Mouse (Mus musculus) activated CD4-positive, CD25-positive, alpha-beta regulatory T cell, adult 9 weeks (primary cell): Measurements from ENCODE around the gene Olfr1255. TPM values are rescaled to one million over a fixed set of nuclear protein-coding genes. Genes with fewer than 3 reads are reported as not detected.

Experiments
- polyA plus RNA-seq: library from polyadenylated mRNA; unstranded; fragments of 100-300 nt; shearing (Covaris generic); gene quantifications from one replicate; pipeline ENCODE4 v1.2.1, GENCODE M21; 2017

The Olfr1255 gene
- not detected for polyA plus RNA-seq

GRCm38 (mm10) chr2:89811751-89812150 lies at the start of gene Olfr1255:
Olfr1255 (plus strand) TSS chr2:89812051.

DNA sequence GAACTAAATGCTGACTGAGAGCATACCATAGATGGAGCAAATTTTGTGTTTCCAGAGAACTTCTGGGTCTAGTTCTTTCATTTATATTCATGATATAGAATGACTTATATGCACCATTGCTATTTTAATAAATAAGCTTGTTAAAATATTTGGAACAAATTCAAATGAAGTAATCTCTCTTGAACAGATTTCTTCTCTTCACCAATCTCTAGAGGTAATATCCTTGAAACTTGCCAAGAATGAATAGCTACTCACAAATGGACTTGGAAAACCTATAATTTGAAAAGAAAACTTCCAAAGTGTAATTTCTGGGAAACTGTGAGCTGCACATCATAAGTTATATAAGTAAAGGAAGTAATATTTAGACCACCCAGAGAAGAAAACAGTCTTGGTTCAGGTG lies 18.3 kb upstream of the Olfr1255 start, which contains the start of gene Olfr1254:
Gene Olfr1254 (minus strand): TSS at position 101 of the 400 bp plus-strand sequence.

GRCm38 (mm10) chr2:89841455-89841854 lies 29.6 kb downstream of the Olfr1255 start, which contains the start of gene Olfr1256:
Olfr1256 (minus strand) TSS chr2:89841555.

DNA sequence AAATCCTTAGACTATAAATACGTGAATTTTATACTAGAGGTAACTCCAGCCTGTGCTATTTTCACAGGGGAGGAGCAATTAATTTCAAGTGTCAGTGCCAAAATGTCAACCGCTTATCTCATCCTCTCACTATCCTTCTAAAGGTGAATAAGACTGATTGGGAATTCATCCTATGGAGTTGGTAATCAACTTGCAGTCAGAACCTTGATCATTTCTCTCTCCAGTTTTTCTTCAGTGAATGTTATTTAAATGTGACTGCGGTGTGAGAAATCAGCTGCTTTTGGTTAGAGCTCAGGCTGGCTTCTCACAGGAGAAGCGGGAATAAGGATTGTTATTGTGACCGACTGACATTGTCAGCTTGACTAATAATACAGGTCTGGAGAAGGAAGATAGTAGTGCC lies 36.3 kb downstream of the Olfr1255 start, which contains the start of gene Olfr48:
Gene Olfr48 (minus strand): TSS at position 101 of the 400 bp plus-strand sequence.

Other genes starting within 250 kb of the Olfr1255 start
- not detected for gene Olfr1245, start 233.6 kb upstream of the Olfr1255 start, polyA plus RNA-seq
- gene Olfr1246, start 218.9 kb upstream of the Olfr1255 start, polyA plus RNA-seq, result not detected
- not detected for gene Olfr1247, start 197.9 kb upstream of the Olfr1255 start, polyA plus RNA-seq
- not detected for gene Olfr1248, start 193.8 kb upstream of the Olfr1255 start, polyA plus RNA-seq
- not detected for gene Olfr1249, start 177.1 kb upstream of the Olfr1255 start, polyA plus RNA-seq
- not detected for gene Olfr1250, start 150.6 kb upstream of the Olfr1255 start, polyA plus RNA-seq
- not detected for gene Olfr1251, start 140.1 kb upstream of the Olfr1255 start, polyA plus RNA-seq
- not detected for gene Olfr1252, start 87.0 kb upstream of the Olfr1255 start, polyA plus RNA-seq
- gene Olfr1253, start 55.0 kb upstream of the Olfr1255 start, polyA plus RNA-seq, result not detected
- not detected for gene Olfr1254, start 18.4 kb upstream of the Olfr1255 start, polyA plus RNA-seq
- gene Olfr1256, start 29.5 kb downstream of the Olfr1255 start, polyA plus RNA-seq, result not detected
- gene Olfr48, start 36.2 kb downstream of the Olfr1255 start, polyA plus RNA-seq, result not detected
- not detected for gene Olfr1257, start 66.4 kb downstream of the Olfr1255 start, polyA plus RNA-seq
- gene Olfr1258, start 115.3 kb downstream of the Olfr1255 start, polyA plus RNA-seq, result not detected
- not detected for gene Olfr1259, start 136.6 kb downstream of the Olfr1255 start, polyA plus RNA-seq
- not detected for gene Olfr1260, start 162.3 kb downstream of the Olfr1255 start, polyA plus RNA-seq
- gene Olfr1261, start 179.2 kb downstream of the Olfr1255 start, polyA plus RNA-seq, result not detected
- gene Olfr1262, start 188.1 kb downstream of the Olfr1255 start, polyA plus RNA-seq, result not detected
- 0.09 TPM for gene Olfr1263, start 200.1 kb downstream of the Olfr1255 start, polyA plus RNA-seq
- gene Olfr1264, start 213.5 kb downstream of the Olfr1255 start, polyA plus RNA-seq, result not detected
- not detected for gene Olfr1265, start 223.3 kb downstream of the Olfr1255 start, polyA plus RNA-seq